Mouse (Mus musculus) stomach, postnatal 0 days (tissue): ENCODE results near the gene Usp22. TPM values are rescaled to one million over a fixed set of nuclear protein-coding genes. Genes with fewer than 3 reads are reported as not detected.
"Not testable (repeated sequence)": the region's sequence is repeated elsewhere in the genome, so short reads cannot be mapped to it uniquely, and the experiment has no call there.

ENCODE experiments used
- ATAC-seq: fragments of 200-750 bp; cut with Nextera tagmentation; 2 replicates; pipeline ENCODE4 v1.8.0; 2017; ENCODE audit not compliant: low FRiP score, low TSS enrichment
- DNase-seq: peaks from one replicate; pipeline ENCODE4 v3.0.0-alpha.2; 2016; ENCODE audit warnings: low spot score
- H3K27ac ChIP-seq: fragments of 300-500 bp; sonication (generic); replicated peaks from 2 replicates; pipeline ENCODE4 v1.5.1; 2014; ENCODE audit warnings: mild to moderate bottlenecking, control low read depth
- H3K27me3 ChIP-seq: fragments of 300-500 bp; sonication (generic); 2 replicates; pipeline ENCODE4 v1.6.1; 2014; ENCODE audit warnings: low read length; ENCODE audit not compliant: control insufficient read depth, insufficient read depth
- H3K36me3 ChIP-seq: fragments of 300-500 bp; sonication (generic); 2 replicates; pipeline ENCODE4 v1.6.1; 2014; ENCODE audit warnings: low read length, mixed read lengths; ENCODE audit not compliant: control insufficient read depth, insufficient read depth
- H3K4me1 ChIP-seq: fragments of 300-500 bp; sonication (generic); replicated peaks from 2 replicates; pipeline ENCODE4 v1.6.1; 2014; ENCODE audit warnings: antibody characterized with exemption; ENCODE audit not compliant: control insufficient read depth, insufficient read depth
- H3K4me2 ChIP-seq: fragments of 300-500 bp; sonication (generic); replicated peaks from 2 replicates; pipeline ENCODE4 v1.6.1; 2014; ENCODE audit warnings: low read depth, mild to moderate bottlenecking, control low read depth, moderate library complexity
- H3K4me3 ChIP-seq: fragments of 300-500 bp; sonication (generic); 2 replicates; pipeline ENCODE4 v1.5.1; 2014; ENCODE audit warnings: low read depth, low read length, control low read depth
- H3K9ac ChIP-seq: fragments of 300-500 bp; sonication (generic); 2 replicates; pipeline ENCODE4 v1.6.1; 2014; ENCODE audit warnings: mild to moderate bottlenecking, low read length, control low read depth, mixed read lengths
- H3K9me3 ChIP-seq: fragments of 300-500 bp; sonication (generic); 2 replicates; pipeline ENCODE4 v1.6.1; 2016; ENCODE audit warnings: low read length; ENCODE audit not compliant: control insufficient read depth
- CTCF ChIP-seq: IDR thresholded peaks from 2 replicates; pipeline ENCODE4 v1.5.1; 2016; ENCODE audit warnings: antibody characterized with exemption, low read depth, mild to moderate bottlenecking, moderate library complexity
- EP300 ChIP-seq: optimal IDR thresholded peaks from 2 replicates; pipeline ENCODE3; 2016; ENCODE audit warnings: antibody characterized with exemption
- WGBS: fragments of 180-500 bp; shearing (Covaris S2); extraction: QIAGEN DNeasy Blood & Tissue Kit; methylation state at CpG from one replicate; pipeline ENCODE4 v1.1.7; 2014; 5-methylcytosine and 5-hydroxymethylcytosine counted together
- polyA plus RNA-seq: library from polyadenylated mRNA; unstranded; fragments of >200 nt; fragmentation: Nextera tagmentation; extraction: Ambion mirVana; gene quantifications from 2 replicates; pipeline ENCODE4 v1.2.1, GENCODE M21; 2015

Usp22 gene
- polyA plus RNA-seq, 1 experiment from 2014 or later = 31.9 TPM

GRCm38 (mm10) chr11:61143564-61144469 lies 31.0 kb downstream of the Usp22 start:
- no peaks in the 10 kb centered on the region for H3K27me3 ChIP-seq
- no peaks in the 10 kb centered on the region for H3K9me3 ChIP-seq
- WGBS = 80% methylated on average over 7 of the region's 7 CpGs
- H3K36me3 ChIP-seq = no peaks in the 10 kb centered on the region
- H3K4me3 ChIP-seq = no peak overlapping the region
- no peak overlapping the region for H3K4me2 ChIP-seq
- TF ChIP-seq CTCF (peak; percentile 33; the same call in 1 of the 2 replicates), EP300 (no peak)
- no peak overlapping the region for H3K9ac ChIP-seq
- H3K27ac ChIP-seq = no peak overlapping the region
- H3K4me1 ChIP-seq = 0 out of 2 replicates have a peak, but pooled peaks cover 4% of the 10 kb centered on the region
- DNase-seq = no peak
- ATAC-seq = no peak

- WGBS = 58% methylated on average over 6 of the region's 6 CpGs
- Histone ChIP-seq H3K36me3 (no peaks in the 10 kb centered on the region), H3K9me3 (no peaks in the 10 kb centered on the region), H3K4me1 (0 out of 2 replicates have a peak, but pooled peaks cover 4% of the 10 kb centered on the region), H3K27ac (no peak overlapping the region), H3K4me3 (no peak overlapping the region), H3K27me3 (no peaks in the 10 kb centered on the region), H3K4me2 (no peak overlapping the region), H3K9ac (no peak overlapping the region)
- ATAC-seq = no peak
- DNase-seq = no peak
- TF ChIP-seq EP300 (no peak), CTCF (no peak)
Observed at GRCm38 (mm10) chr11:61142941-61143530, 31.8 kb downstream of the Usp22 start.

- TF ChIP-seq CTCF (no peak), EP300 (no peak)
- 49% methylated on average over 3 of the region's 3 CpGs for WGBS
- Histone ChIP-seq H3K9ac (no peak overlapping the region), H3K27ac (no peak overlapping the region), H3K4me2 (no peak overlapping the region), H3K36me3 (no peaks in the 10 kb centered on the region), H3K9me3 (no peaks in the 10 kb centered on the region), H3K4me3 (no peak overlapping the region), H3K4me1 (0 out of 2 replicates have a peak, but pooled peaks cover 3% of the 10 kb centered on the region), H3K27me3 (no peaks in the 10 kb centered on the region)
- DNase-seq = no peak
- ATAC-seq = no peak
Observed at GRCm38 (mm10) chr11:61142262-61142661, 32.6 kb downstream of the Usp22 start.

GRCm38 (mm10) chr11:61141693-61142092 lies 33.2 kb downstream of the Usp22 start:
- Histone ChIP-seq H3K27me3 (no peaks in the 10 kb centered on the region), H3K4me2 (no peak overlapping the region), H3K27ac (no peak overlapping the region), H3K9ac (no peak overlapping the region), H3K4me1 (no peaks in the 10 kb centered on the region), H3K9me3 (no peaks in the 10 kb centered on the region), H3K4me3 (no peak overlapping the region), H3K36me3 (no peaks in the 10 kb centered on the region)
- ATAC-seq = no peak
- 59% methylated on average over 2 of the region's 2 CpGs for WGBS
- DNase-seq = no peak
- TF ChIP-seq CTCF (no peak), EP300 (no peak)

- Histone ChIP-seq H3K4me1 (no peaks in the 10 kb centered on the region), H3K27me3 (no peaks in the 10 kb centered on the region), H3K9ac (no peak overlapping the region), H3K27ac (no peak overlapping the region), H3K9me3 (no peaks in the 10 kb centered on the region), H3K4me2 (no peak overlapping the region), H3K4me3 (no peak overlapping the region), H3K36me3 (no peaks in the 10 kb centered on the region)
- DNase-seq = no peak
- WGBS = 67% methylated on average over 2 of the region's 2 CpGs
- ATAC-seq = no peak
- no peak for TF ChIP-seq CTCF
Observed at GRCm38 (mm10) chr11:61132943-61133342, 41.9 kb downstream of the Usp22 start.

- DNase-seq, H3K27ac ChIP-seq, H3K9ac ChIP-seq, H3K9me3 ChIP-seq, H3K4me2 ChIP-seq, H3K36me3 ChIP-seq, H3K27me3 ChIP-seq, H3K4me1 ChIP-seq, ATAC-seq, H3K4me3 ChIP-seq: not testable (repeated sequence)
- WGBS = 82% methylated on average over 4 of the region's 4 CpGs
Observed at GRCm38 (mm10) chr11:61130646-61131045, 44.2 kb downstream of the Usp22 start.
